Mouse (Mus musculus) liver, postnatal 0 days (tissue): ENCODE measurements around the gene Zfp472.

ENCODE experiments used
- CTCF ChIP-seq: sonication (generic); IDR thresholded peaks from 2 replicates; pipeline ENCODE4 v1.5.1; 2016; ENCODE audit warnings: antibody characterized with exemption, low read depth
- EP300 ChIP-seq: IDR thresholded peaks from 2 replicates; pipeline ENCODE4 v1.6.1; 2016; ENCODE audit warnings: antibody characterized with exemption, low read depth, mild to moderate bottlenecking

DNA sequence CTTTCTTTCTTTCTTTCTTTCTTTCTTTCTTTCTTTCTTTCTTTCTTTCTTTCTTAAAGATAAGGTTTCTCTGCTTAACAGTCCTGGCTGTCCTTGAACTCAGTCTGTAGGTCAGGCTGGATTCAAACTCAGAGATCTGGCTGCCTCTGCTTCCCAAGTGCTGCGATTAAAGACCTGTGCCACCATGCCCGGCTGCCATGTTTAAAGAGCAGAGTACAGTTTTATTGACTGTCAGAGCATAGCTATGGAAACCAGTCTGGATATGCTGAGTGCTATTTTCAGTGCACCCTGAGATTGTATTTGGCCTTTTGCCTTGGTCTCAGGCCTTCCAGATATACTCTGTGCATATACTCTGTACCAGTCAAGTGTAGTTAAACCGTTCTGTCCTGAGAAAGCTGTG lies 22.0 kb upstream of the Zfp472 start:
- TF ChIP-seq CTCF (no peak), EP300 (no peak)
